Mouse (Mus musculus) urinary bladder, postnatal 36 days (tissue): ENCODE results near the gene Asah2.

Source experiments
- DNase-seq, 2 experiments: peaks; one replicate each; pipeline ENCODE4 v3.0.0; 2022; ENCODE audit warnings: low spot score in 2 of 2, mixed read lengths in 1 of 2

Asah2 gene

DNA sequence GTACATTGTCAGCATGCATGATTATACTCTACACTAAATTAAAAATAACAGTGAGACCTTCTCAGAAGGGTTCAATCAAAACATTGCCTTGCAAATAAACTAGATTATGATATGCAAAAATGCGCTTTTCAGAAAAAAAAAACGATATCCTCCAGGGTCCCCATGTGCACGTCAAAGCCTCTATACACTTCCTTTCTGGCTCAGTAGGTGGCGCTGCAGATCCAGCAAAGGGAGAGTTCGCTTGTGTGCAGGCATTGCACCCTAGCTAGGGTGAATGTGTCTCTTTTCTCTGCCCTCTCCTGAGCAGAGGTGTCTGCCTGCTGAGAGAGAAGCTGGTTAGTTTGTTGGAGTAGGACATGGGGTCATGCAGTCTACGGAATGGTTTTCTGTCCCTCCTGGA, 136.0 kb downstream of the Asah2 start:
- peak; percentile 63 to 75 for DNase-seq

GRCm38 (mm10) chr19:31971405-31971804, 136.6 kb downstream of the Asah2 start:
- no peak for DNase-seq

GRCm38 (mm10) chr19:31967933-31968532, 140.0 kb downstream of the Asah2 start:
- DNase-seq = no peak

- DNase-seq = no peak
Observed at GRCm38 (mm10) chr19:31963147-31963546, 144.9 kb downstream of the Asah2 start.

GRCm38 (mm10) chr19:31960434-31960833, 147.6 kb downstream of the Asah2 start:
- DNase-seq = peak; percentile 2

- no peak for DNase-seq
Observed at GRCm38 (mm10) chr19:31956359-31956758, 151.7 kb downstream of the Asah2 start.

GRCm38 (mm10) chr19:31954696-31955095, 153.3 kb downstream of the Asah2 start:
- no peak for DNase-seq

DNA sequence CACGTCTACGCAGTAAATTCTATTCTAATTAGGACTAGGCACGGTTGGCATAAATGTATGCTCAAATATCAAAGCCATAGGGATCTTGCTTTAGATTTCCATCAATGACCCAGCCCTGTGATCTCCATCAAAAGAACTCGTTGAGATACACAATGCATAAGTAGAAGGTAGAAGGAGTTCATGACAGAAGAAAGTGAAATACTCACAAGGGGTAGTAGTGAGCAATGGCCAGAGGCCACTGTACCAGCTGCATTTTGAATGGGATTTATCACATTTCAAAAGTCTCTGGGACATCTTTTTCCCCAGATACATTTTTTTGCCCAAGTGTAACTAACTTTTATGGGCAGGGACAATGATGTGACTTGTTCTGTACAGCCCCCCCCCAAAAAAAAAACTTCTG, 153.7 kb downstream of the Asah2 start:
- DNase-seq = no peak

DNA sequence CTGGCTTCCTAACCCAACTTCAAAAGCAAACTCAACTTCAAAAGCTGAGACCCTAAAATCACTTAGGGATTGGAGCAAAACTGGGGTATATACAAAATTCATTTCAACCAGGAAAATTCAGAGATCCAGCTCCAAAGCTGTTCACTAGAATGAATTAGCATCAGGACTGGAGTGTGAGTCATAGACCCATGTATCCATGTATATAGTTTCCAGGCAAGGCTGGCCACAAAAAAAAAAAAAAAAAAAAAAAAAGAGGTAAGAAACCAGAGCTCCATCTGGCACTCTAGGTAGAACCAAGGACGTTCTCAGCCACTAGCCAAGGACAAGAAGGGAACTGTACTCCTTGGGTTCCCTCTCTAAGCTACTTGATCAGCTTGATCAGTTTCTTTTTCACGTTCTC, 154.2 kb downstream of the Asah2 start:
- no peak for DNase-seq

GRCm38 (mm10) chr19:31950793-31951489, 157.1 kb downstream of the Asah2 start:
- no peak for DNase-seq
